Mouse (Mus musculus) brain, embryonic 14.5 days (tissue): ENCODE data around the gene Eya2. TPM values are rescaled to one million over a fixed set of nuclear protein-coding genes. Genes with fewer than 3 reads are reported as not detected.

Experiments used
- DNase-seq: peaks from one replicate; pipeline ENCODE4 v3.0.0-alpha.2; 2011; ENCODE audit warnings: low read depth
- CTCF ChIP-seq: fragments of 200-500 bp; IDR thresholded peaks from 2 replicates; pipeline ENCODE4 v1.5.1; 2012; ENCODE audit warnings: inconsistent platforms, mild to moderate bottlenecking, moderate library complexity, borderline replicate concordance; ENCODE audit not compliant: insufficient read depth, insufficient read length; ENCODE audit errors: extremely low read depth
- POLR2A ChIP-seq: fragments of 200-500 bp; IDR thresholded peaks from 2 replicates; pipeline ENCODE4 v1.6.1; 2012; ENCODE audit warnings: mild to moderate bottlenecking, inconsistent platforms, borderline replicate concordance; ENCODE audit not compliant: poor library complexity, insufficient read depth, insufficient read length, severe bottlenecking; ENCODE audit errors: extremely low read depth
- polyA plus RNA-seq: library from polyadenylated mRNA; depleted of rRNA; stranded (reverse); fragments of >200 nt; gene quantifications from 2 replicates; pipeline ENCODE4 v1.2.3, GENCODE M21; 2012

Gene Eya2
- polyA plus RNA-seq, 1 experiment: 12.3 TPM

DNA sequence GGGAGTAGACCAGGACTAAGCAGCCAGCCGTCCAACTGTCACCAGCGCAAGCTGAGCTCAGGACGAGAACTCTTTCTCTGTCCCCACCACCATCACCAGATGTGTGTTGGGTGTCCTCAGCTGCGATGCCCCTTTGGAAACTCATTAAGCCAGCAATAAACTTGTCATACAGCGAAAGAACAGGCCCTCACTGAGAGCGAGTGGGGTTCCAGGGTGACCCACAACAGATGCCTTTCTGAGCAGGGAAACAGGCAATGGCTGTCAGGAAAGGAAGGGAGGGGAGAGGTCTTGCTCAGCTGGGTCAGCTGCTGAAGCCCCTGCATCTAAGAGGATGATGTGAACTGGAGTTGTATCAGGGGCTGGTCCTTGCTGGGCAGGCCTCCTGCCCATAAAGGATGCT, 2.7 kb downstream of the Eya2 start:
- TF ChIP-seq POLR2A (no peak), CTCF (no peak)
- DNase-seq: no peak

GRCm38 (mm10) chr2:165598139-165598538, 3.3 kb downstream of the Eya2 start:
- no peak for TF ChIP-seq CTCF
- no peak for TF ChIP-seq POLR2A
- DNase-seq: no peak

DNA sequence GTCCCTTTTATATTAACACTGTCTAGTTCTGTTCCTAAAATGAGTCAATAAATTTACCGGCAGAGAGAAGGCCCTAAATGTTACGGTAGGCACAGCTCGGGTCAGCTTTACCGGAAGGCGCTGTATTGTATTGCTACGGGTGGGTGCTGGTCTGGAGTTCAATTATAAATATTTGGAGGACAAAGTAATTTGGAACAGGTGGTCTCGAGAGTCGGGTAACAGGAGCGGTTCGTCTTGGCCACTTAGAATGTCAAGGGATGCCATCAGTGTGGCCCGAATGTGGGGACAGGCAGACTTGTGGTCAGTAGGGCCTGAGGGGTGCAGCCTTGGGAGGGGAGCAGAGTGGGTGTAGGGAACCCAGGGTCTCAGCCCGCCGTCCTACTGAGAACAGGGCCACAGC, 4.7 kb downstream of the Eya2 start:
- TF ChIP-seq POLR2A (no peak), CTCF (no peak)
- no peak for DNase-seq

GRCm38 (mm10) chr2:165600926-165601325, 6.1 kb downstream of the Eya2 start:
- DNase-seq: no peak
- no peak for TF ChIP-seq CTCF
- TF ChIP-seq POLR2A: no peak

GRCm38 (mm10) chr2:165601605-165602004, 6.8 kb downstream of the Eya2 start:
- TF ChIP-seq POLR2A: no peak
- no peak for TF ChIP-seq CTCF
- no peak for DNase-seq

DNA sequence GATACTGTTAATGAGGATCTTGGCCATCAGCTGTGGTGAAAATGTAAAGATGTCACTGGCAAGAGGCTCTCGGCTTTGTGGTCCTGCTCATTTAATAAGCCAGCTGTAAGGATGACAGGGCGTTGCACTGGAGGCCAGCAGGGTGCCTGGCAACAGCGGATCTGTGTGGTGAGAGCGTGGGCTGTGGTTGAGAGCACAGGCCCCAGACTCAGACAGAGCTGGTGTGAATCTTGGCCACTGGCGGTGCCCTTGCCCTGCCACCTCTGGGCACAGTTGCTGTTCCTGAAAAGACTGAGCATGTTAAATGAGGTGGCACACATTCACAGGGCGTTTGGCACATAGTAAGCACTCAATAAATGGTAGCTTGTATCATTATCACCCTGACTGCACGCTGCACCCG, 8.9 kb downstream of the Eya2 start:
- DNase-seq: peak; percentile 57
- TF ChIP-seq CTCF (no peak), POLR2A (no peak)

DNA sequence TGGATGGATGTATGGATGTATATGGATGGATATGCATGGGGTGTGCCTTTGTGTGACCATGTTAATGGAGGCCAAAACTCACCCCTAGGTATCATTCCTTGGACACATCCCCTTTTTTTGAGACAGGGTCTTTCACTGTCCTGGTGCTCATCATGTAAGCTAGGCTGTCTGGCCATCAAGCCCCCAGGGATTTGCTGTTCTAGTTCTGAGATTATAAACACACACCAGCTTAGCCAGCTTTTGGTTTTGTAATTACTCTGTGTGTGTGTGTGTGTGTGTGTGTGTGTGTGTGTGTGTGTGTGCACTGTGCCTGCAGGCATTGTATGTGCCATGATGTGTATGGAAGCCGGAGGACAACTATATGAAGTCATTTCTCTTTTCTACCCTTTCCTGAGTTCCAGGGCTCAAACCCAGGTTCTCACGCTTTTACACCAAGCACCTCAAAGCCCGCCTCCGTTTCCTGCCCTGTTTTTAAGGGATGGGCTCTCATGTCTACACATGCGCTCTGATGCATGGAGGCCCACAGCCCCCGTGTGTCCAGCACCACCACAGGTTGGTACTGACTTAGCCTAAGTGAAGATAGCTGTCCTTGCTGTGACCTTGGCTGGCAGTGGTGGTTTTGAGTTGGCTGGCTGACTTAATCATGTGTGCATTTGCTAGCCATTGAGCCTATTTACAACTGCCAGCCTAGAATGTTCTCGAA, 16.9 kb downstream of the Eya2 start:
- TF ChIP-seq CTCF (no peak), POLR2A (no peak)

DNA sequence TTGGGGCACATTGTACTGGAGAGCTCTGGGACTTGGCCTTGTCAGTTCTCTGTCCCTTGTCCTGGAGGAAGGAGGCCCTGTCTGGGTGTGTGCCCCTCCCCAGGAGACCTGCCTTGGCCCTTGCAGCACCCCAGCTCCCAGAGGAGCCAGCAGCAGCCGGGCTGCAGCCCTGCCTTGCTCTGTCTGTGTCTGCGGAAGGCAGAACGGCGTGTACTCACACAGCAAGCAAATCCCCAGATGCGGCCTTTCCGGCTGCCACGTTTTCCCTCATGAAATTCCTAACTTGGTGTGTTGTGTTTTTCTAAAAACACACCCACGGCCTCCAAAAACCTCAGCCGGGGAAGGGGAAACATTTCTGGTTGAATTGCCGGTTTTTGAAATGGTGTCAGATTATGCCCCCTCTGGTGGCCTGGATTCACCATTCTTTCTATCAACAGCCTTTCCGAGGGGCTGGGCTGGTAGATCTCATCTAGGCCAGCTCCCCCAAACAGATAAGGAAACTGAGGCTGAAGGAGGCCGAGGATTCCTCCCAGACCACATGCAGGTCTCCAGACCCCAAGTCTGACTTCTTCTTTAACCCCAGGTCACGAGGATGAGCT, 19.0 kb downstream of the Eya2 start:
- DNase-seq: no peak
- peak; percentile 9; the same call in 1 of the 2 replicates for TF ChIP-seq CTCF
- TF ChIP-seq POLR2A: no peak

More for the DNA sequence above, 16.9 kb downstream of the Eya2 start:
- no peak for DNase-seq

DNA sequence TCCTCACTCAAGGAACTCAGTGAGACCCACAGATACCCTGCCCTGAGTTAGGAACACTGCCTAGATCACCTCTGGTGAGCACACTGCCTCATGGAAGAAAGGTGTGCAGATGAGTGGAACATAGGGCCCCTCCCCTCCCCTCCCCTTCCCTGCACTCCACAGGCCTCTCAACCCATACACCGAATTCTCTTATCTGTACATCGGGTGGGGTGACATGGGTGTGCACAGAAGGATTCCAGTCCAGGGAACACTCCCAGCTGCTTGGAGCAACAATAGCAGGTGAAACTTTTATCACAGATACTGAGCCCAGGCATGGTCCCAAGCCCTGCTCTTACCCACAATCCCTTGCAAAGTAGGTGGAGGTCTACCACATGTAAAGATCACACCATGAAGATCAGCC, 26.7 kb downstream of the Eya2 start:
- no peak for TF ChIP-seq POLR2A
- TF ChIP-seq CTCF: no peak

GRCm38 (mm10) chr2:165622596-165622995, 27.8 kb downstream of the Eya2 start:
- DNase-seq: no peak
- TF ChIP-seq CTCF (no peak), POLR2A (no peak)

More for the DNA sequence above, 26.7 kb downstream of the Eya2 start:
- no peak for DNase-seq

GRCm38 (mm10) chr2:165626826-165627225, 32.0 kb downstream of the Eya2 start:
- TF ChIP-seq POLR2A (no peak), CTCF (no peak)
- peak; percentile 75 for DNase-seq

DNA sequence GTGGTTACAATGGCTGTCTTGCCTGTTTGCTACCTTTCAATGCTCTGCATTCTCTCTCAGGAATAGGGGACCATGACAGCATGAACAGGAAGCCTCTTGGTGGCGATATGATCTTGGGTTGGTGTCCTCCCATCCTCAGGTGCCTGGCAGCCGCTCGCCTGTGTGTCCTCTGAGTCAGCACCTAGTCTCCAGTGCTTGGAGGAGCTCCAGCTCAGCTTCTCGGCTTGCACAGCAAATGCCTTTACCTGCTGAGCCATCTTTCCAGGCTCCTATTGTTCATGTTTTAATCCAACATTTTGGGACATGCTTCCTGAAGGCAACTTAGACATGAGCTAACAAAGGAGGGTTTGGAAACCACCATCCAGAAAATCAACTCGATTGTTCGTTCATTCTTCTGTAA, 33.1 kb downstream of the Eya2 start:
- no peak for DNase-seq
- TF ChIP-seq POLR2A (no peak), CTCF (no peak)
